Mouse (Mus musculus) liver, adult 2 months (tissue): ENCODE data around the gene Capn5.

ENCODE experiments used
- CTCF ChIP-seq: fragments of 200-500 bp; IDR thresholded peaks from 2 replicates; pipeline ENCODE4 v1.5.1; 2011; ENCODE audit warnings: low read depth, low read length, control low read depth
- POLR2A ChIP-seq: fragments of 200-500 bp; IDR thresholded peaks from 2 replicates; pipeline ENCODE4 v1.6.1; 2011; ENCODE audit warnings: low read length, control low read depth; ENCODE audit not compliant: insufficient read depth; ENCODE audit errors: extremely low read depth

DNA sequence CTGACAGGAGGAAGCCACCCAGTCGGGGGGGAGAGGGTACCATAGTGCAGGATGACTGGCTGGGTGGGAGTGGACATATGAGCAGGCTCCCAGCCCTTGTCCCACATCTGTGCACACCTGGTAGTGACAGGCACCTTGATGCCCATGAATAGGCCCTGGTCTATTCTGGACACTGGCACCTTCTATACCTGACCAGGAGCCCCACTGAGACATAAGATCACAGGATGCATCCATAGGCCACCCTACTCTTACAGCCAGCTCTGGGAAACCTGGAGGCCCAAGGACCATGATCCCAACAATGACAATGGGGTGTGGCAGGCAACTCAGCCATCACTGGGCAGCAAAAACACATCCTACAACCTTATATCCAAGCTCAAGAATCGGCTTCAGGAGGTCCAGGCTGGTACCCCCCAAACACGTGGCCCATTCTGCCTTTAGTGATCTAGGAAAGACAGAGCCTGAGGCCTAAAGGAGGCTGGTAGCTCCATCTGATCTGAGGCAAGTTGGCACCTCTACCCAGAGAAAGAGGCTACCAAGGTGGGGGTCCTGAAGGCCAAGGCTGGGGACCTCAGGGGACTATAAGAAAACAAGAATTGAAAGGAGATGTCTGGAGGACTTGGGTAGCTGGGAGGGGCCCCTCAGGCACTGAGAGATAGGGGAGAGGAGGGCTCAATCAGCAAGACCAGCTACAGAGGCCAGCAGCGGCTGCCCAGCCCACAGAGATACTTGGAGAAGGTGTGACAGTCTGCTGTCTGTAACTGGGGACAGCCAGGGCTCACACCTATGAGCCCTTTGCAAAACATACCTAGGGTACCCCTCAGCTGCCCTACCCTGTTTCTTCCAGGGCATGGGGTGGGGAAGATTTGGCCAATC lies 3.0 kb downstream of the Capn5 start:
- TF ChIP-seq CTCF = no peak
- TF ChIP-seq POLR2A = no peak
